Mouse (Mus musculus) C2C12 (cell line): Measurements from ENCODE around the gene Ndufa12.

Source experiments
- CEBPB ChIP-seq: IDR thresholded peaks from one replicate; pipeline ENCODE4 v1.6.1; 2011; ENCODE audit warnings: low read depth, mild to moderate bottlenecking, control low read depth, moderate library complexity
- CTCF ChIP-seq: IDR thresholded peaks from one replicate; pipeline ENCODE4 v1.5.1; 2011; ENCODE audit not compliant: control insufficient read depth, insufficient read depth, insufficient read length
- MYOG ChIP-seq: IDR thresholded peaks from one replicate; pipeline ENCODE4 v1.6.1; 2011; ENCODE audit not compliant: control insufficient read depth, insufficient read length; ENCODE audit errors: extremely low read depth

DNA sequence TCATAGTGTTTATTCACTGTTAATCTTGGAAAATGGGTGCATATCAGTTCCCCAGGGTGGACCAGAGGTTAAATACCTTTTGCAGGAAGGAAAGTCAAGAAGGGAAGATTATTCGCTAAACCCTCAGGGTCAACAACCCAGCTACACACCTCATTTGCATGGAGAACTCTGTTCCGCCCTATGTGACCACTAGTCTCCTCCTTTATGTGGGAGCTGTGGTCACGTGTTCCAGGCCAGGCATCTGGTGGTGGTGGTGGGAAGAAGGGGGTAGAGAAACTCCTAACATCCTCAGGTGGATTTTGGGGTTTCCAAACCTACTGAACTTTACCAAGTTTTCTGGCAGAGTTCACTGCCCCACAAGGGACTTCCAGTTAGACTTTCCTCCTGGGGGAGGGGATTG lies 64.7 kb downstream of the Ndufa12 start:
- no peak for TF ChIP-seq CTCF
- no peak for TF ChIP-seq CEBPB
- TF ChIP-seq MYOG, result no peak
